ENCODE assay signal across 8 mouse cellular contexts in genomic region chr9:108517253-108517930, GRCm38 (mm10). TPM values are rescaled to one million over a fixed set of nuclear protein-coding genes. Genes with fewer than 3 reads are reported as not detected.
DNase-seq lines count a peak whose midpoint lies in the region; ATAC-seq and TF ChIP-seq lines count a peak whose summit lies in the region.

No protein-coding gene starts in this region.

- peak; percentile 90 for DNase-seq in CD4-positive helper T cell, adult 2 months (ENCODE audit: low read depth, low spot score)
- DNase-seq in brain, adult 2 months (ENCODE audit: low read depth, low spot score), result peak; percentile 92
- DNase-seq in kidney, postnatal 0 days (ENCODE audit: low spot score), result peak; percentile 80
- peak; percentile 88 for DNase-seq in liver, embryonic 11.5 days (ENCODE audit: low spot score)
- peak; percentile 80 to 88 for DNase-seq in spleen, postnatal 4 days (ENCODE audit: low spot score in 2 of 2)

- peak overlapping the region; percentile 100 for H3K4me3 ChIP-seq in heart, embryonic 12.5 days
- H3K4me3 ChIP-seq in kidney, postnatal 0 days (replicated peaks; ENCODE audit: low read depth, low read length), result peak overlapping the region; percentile 83
- H3K4me3 ChIP-seq in liver, embryonic 11.5 days (ENCODE audit: low read depth, low read length), result peak overlapping the region; percentile 95
- H3K4me3 ChIP-seq in myocyte, result peak overlapping the region; percentile 73

- H3K9ac ChIP-seq in heart, embryonic 12.5 days, result peak overlapping the region; percentile 99
- H3K9ac ChIP-seq in kidney, postnatal 0 days (ENCODE audit: low read depth, low read length), result peak overlapping the region; percentile 98
- H3K9ac ChIP-seq in liver, embryonic 11.5 days (ENCODE audit: low read depth, low read length), result peak overlapping the region; percentile 97

- under 1% methylated on average over 80 of the region's 95 CpGs for whole genome bisulfite sequencing in heart, embryonic 12.5 days
- WGBS in kidney, postnatal 0 days, result under 1% methylated on average over 69 of the region's 95 CpGs
- under 1% methylated on average over 80 of the region's 95 CpGs for WGBS in liver, embryonic 11.5 days

- peaks cover 26% of the 10 kb centered on the region for H3K4me1 ChIP-seq in heart, embryonic 12.5 days (replicated peaks)
- no peaks in the 10 kb centered on the region for H3K4me1 ChIP-seq in kidney, postnatal 0 days (replicated peaks; ENCODE audit: insufficient read depth, low read length)
- H3K4me1 ChIP-seq in liver, embryonic 11.5 days (replicated peaks; ENCODE audit: control insufficient read depth, insufficient read depth, low read length), result peaks cover 24% of the 10 kb centered on the region

- peaks cover 42% of the 10 kb centered on the region for H3K36me3 ChIP-seq in heart, embryonic 12.5 days
- H3K36me3 ChIP-seq in kidney, postnatal 0 days (ENCODE audit: insufficient read depth, low read length), result peaks cover 30% of the 10 kb centered on the region
- H3K36me3 ChIP-seq in liver, embryonic 11.5 days (ENCODE audit: control insufficient read depth, insufficient read depth, low read length), result peaks cover 26% of the 10 kb centered on the region
- H3K36me3 ChIP-seq in myocyte (ENCODE audit: control insufficient read depth, insufficient read depth), result peaks cover 22% of the 10 kb centered on the region

- no peaks in the 10 kb centered on the region for H3K27me3 ChIP-seq in heart, embryonic 12.5 days (replicated peaks)
- no peaks in the 10 kb centered on the region for H3K27me3 ChIP-seq in kidney, postnatal 0 days (ENCODE audit: insufficient read depth, low read length)
- H3K27me3 ChIP-seq in liver, embryonic 11.5 days (replicated peaks; ENCODE audit: control insufficient read depth, insufficient read depth, low read length), result no peaks in the 10 kb centered on the region
- no peaks in the 10 kb centered on the region for H3K27me3 ChIP-seq in myocyte (ENCODE audit: control insufficient read depth, insufficient read depth, insufficient read length)

- TF ChIP-seq POLR2A in myocyte (IDR thresholded peaks at IDR 0.05; ENCODE audit: insufficient read length, low read depth), result no peak

- TF ChIP-seq CTCF in kidney, postnatal 0 days (IDR thresholded peaks at IDR 0.05; ENCODE audit: low read depth), result no peak

- ATAC-seq in erythroblast, adult 5-6 weeks (replicated peaks; ENCODE audit: low FRiP score, poor library complexity, severe bottlenecking), result peak; percentile 54
- peak; percentile 86 for ATAC-seq in heart, embryonic 12.5 days (ENCODE audit: insufficient number of reproducible peaks, low FRiP score)
- ATAC-seq in kidney, postnatal 0 days (replicated peaks; ENCODE audit: low FRiP score, low read depth), result peak; percentile 67
- ATAC-seq in liver, embryonic 11.5 days (replicated peaks; ENCODE audit: low FRiP score), result peak; percentile 82

- H3K79me2 ChIP-seq in myocyte (ENCODE audit: control insufficient read depth, insufficient read depth), result peaks cover 46% of the 10 kb centered on the region

- peak overlapping the region; percentile 82 for H3K4me2 ChIP-seq in heart, embryonic 12.5 days
- peak overlapping the region; percentile 81 for H3K4me2 ChIP-seq in kidney, postnatal 0 days (ENCODE audit: low read length)
- peak overlapping the region; percentile 96 for H3K4me2 ChIP-seq in liver, embryonic 11.5 days
- peak overlapping the region; percentile 79 for H3K4me2 ChIP-seq in myocyte (ENCODE audit: low read depth)

- peak overlapping the region; percentile 98 for H3K27ac ChIP-seq in heart, embryonic 12.5 days (ENCODE audit: poor library complexity, severe bottlenecking)
- peak overlapping the region; percentile 99 for H3K27ac ChIP-seq in kidney, postnatal 0 days
- peak overlapping the region; percentile 99 for H3K27ac ChIP-seq in liver, embryonic 11.5 days (ENCODE audit: low read depth, low read length)

- peak overlapping the region; percentile 97 for H3ac ChIP-seq in myocyte (ENCODE audit: control insufficient read depth, insufficient read length)

- H3K9me3 ChIP-seq in heart, embryonic 12.5 days (replicated peaks), result no peaks in the 10 kb centered on the region
- no peaks in the 10 kb centered on the region for H3K9me3 ChIP-seq in kidney, postnatal 0 days (replicated peaks; ENCODE audit: low read length)
- H3K9me3 ChIP-seq in liver, embryonic 11.5 days (ENCODE audit: control insufficient read depth, low read length), result no peaks in the 10 kb centered on the region

TF ChIP-seq in myocyte, 11 proteins besides CTCF, POLR2A, EP300 and RAD21:
- TF ChIP-seq MYOD1 (IDR thresholded peaks at IDR 0.05; ENCODE audit: control insufficient read depth in 1 of 3, insufficient read length in 2 of 3, low read depth in 2 of 3) (no peak), POLR2AphosphoS2 (IDR thresholded peaks at IDR 0.05; ENCODE audit: insufficient read length, low read depth) (peak; percentile 46), MYOG (IDR thresholded peaks at IDR 0.05; ENCODE audit: control insufficient read depth in 1 of 3, insufficient read depth in 1 of 3, insufficient read length in 2 of 3, low read depth in 2 of 3) (peak in 2 of 3 experiments; percentile 10 to 20)

RNA-seq across cellular contexts. Expression of gene Qrich1, which starts 0.8 kb away (rescaled TPM):
- 26.9 and 40.5 TPM in 2 replicates for total RNA-seq in erythroblast, adult 5-6 weeks (2015; ENCODE audit: low replicate concordance)
- total RNA-seq in erythroblast, adult 5-6 weeks (2017; ENCODE audit: low replicate concordance), result 55.7 and 59.0 TPM in 2 replicates
- polyA plus RNA-seq in heart, embryonic 12.5 days (2016; fragmentation: Nextera tagmentation; extraction: Ambion mirVana), result 108 and 115 TPM in 2 replicates
- polyA plus RNA-seq in kidney, postnatal 0 days (2015; fragmentation: Nextera tagmentation; extraction: Ambion mirVana), result 87.2 and 87.9 TPM in 2 replicates
- polyA plus RNA-seq in liver, embryonic 11.5 days (2014; fragmentation: Nextera tagmentation; extraction: Ambion mirVana), result 106 and 116 TPM in 2 replicates
- polyA plus RNA-seq in myocyte (2012; fragmentation: generic; extraction: Trizol), result 44.0 TPM

RNA-seq across cellular contexts. Expression of gene Qars, which starts 9.9 kb away (rescaled TPM):
- 18.6 and 69.2 TPM in 2 replicates for total RNA-seq in erythroblast, adult 5-6 weeks (2015; ENCODE audit: low replicate concordance)
- total RNA-seq in erythroblast, adult 5-6 weeks (2017; ENCODE audit: low replicate concordance), result 54.2 and 64.6 TPM in 2 replicates
- 70.1 and 73.1 TPM in 2 replicates for polyA plus RNA-seq in heart, embryonic 12.5 days (2016; fragmentation: Nextera tagmentation; extraction: Ambion mirVana)
- polyA plus RNA-seq in kidney, postnatal 0 days (2015; fragmentation: Nextera tagmentation; extraction: Ambion mirVana), result 87.9 and 94.1 TPM in 2 replicates
- polyA plus RNA-seq in liver, embryonic 11.5 days (2014; fragmentation: Nextera tagmentation; extraction: Ambion mirVana), result 120 and 122 TPM in 2 replicates
- polyA plus RNA-seq in myocyte (2012; fragmentation: generic; extraction: Trizol), result 168 TPM

RNA-seq across cellular contexts. Expression of gene Usp19, which starts 27.0 kb away (rescaled TPM):
- total RNA-seq in erythroblast, adult 5-6 weeks (2015; ENCODE audit: low replicate concordance), result 57.9 and 59.6 TPM in 2 replicates
- total RNA-seq in erythroblast, adult 5-6 weeks (2017; ENCODE audit: low replicate concordance), result 80.2 and 94.7 TPM in 2 replicates
- polyA plus RNA-seq in heart, embryonic 12.5 days (2016; fragmentation: Nextera tagmentation; extraction: Ambion mirVana), result 78.0 and 84.2 TPM in 2 replicates
- polyA plus RNA-seq in kidney, postnatal 0 days (2015; fragmentation: Nextera tagmentation; extraction: Ambion mirVana), result 43.8 and 47.4 TPM in 2 replicates
- polyA plus RNA-seq in liver, embryonic 11.5 days (2014; fragmentation: Nextera tagmentation; extraction: Ambion mirVana), result 57.5 and 66.8 TPM in 2 replicates
- polyA plus RNA-seq in myocyte (2012; fragmentation: generic; extraction: Trizol), result 86.6 TPM

RNA-seq across cellular contexts. Expression of gene Lamb2, which starts 37.9 kb away (rescaled TPM):
- not detected in 2 replicates for total RNA-seq in erythroblast, adult 5-6 weeks (2015; ENCODE audit: low replicate concordance)
- not detected in 2 replicates for total RNA-seq in erythroblast, adult 5-6 weeks (2017; ENCODE audit: low replicate concordance)
- 67.2 and 68.6 TPM in 2 replicates for polyA plus RNA-seq in heart, embryonic 12.5 days (2016; fragmentation: Nextera tagmentation; extraction: Ambion mirVana)
- polyA plus RNA-seq in kidney, postnatal 0 days (2015; fragmentation: Nextera tagmentation; extraction: Ambion mirVana), result 35.6 and 38.9 TPM in 2 replicates
- polyA plus RNA-seq in liver, embryonic 11.5 days (2014; fragmentation: Nextera tagmentation; extraction: Ambion mirVana), result 14.8 and 18.7 TPM in 2 replicates
- polyA plus RNA-seq in myocyte (2012; fragmentation: generic; extraction: Trizol), result 61.6 TPM

RNA-seq across cellular contexts. Expression of gene Impdh2, which starts 42.7 kb away (rescaled TPM):
- 64.2 and 120 TPM in 2 replicates for total RNA-seq in erythroblast, adult 5-6 weeks (2015; ENCODE audit: low replicate concordance)
- 50.0 and 52.2 TPM in 2 replicates for total RNA-seq in erythroblast, adult 5-6 weeks (2017; ENCODE audit: low replicate concordance)
- 105 and 115 TPM in 2 replicates for polyA plus RNA-seq in heart, embryonic 12.5 days (2016; fragmentation: Nextera tagmentation; extraction: Ambion mirVana)
- 118 and 132 TPM in 2 replicates for polyA plus RNA-seq in kidney, postnatal 0 days (2015; fragmentation: Nextera tagmentation; extraction: Ambion mirVana)
- polyA plus RNA-seq in liver, embryonic 11.5 days (2014; fragmentation: Nextera tagmentation; extraction: Ambion mirVana), result 285 and 298 TPM in 2 replicates
- polyA plus RNA-seq in myocyte (2012; fragmentation: generic; extraction: Trizol), result 129 TPM

Comparison
In these comparisons a context has a peak if more than half of its experiments do, and no peak if none do; other contexts are left out.
1. Peak in every context shown above with its lines: DNase-seq, ATAC-seq, H3K4me3 ChIP-seq and H3K27ac ChIP-seq.